Mouse (Mus musculus): Measurements from ENCODE around the gene Gm10340. TPM values are rescaled to one million over a fixed set of nuclear protein-coding genes. Genes with fewer than 3 reads are reported as not detected.
"Not testable (repeated sequence)": the region's sequence is repeated elsewhere in the genome, so short reads cannot be mapped to it uniquely, and the experiment has no call there.

Gm10340 gene
- not detected in 2 replicates for polyA plus RNA-seq (2014; fragmentation: Nextera tagmentation; extraction: Ambion mirVana)

GRCm38 (mm10) chr14:3133697-3134096 lies at the start of gene Gm10340:
Gene Gm10340 (plus strand): TSS chr14:3133997.
- H3K4me3 ChIP-seq (ENCODE audit: low read depth, low read length); H3K36me3 ChIP-seq (ENCODE audit: control insufficient read depth, insufficient read depth, low read length); ATAC-seq (ENCODE audit: low FRiP score); DNase-seq (ENCODE audit: low spot score); H3K4me2 ChIP-seq (replicated peaks; ENCODE audit: low read depth, low read length); H3K27me3 ChIP-seq (ENCODE audit: control insufficient read depth, insufficient read depth, low read length); H3K4me1 ChIP-seq (replicated peaks; ENCODE audit: control insufficient read depth, insufficient read depth, low read length); H3K9me3 ChIP-seq (ENCODE audit: control insufficient read depth, low read length); H3K9ac ChIP-seq (ENCODE audit: low read depth, low read length); H3K27ac ChIP-seq (ENCODE audit: low read depth, low read length): not testable (repeated sequence)
- WGBS: 89% methylated on average over 2 of the region's 3 CpGs

GRCm38 (mm10) chr14:3116051-3116450 lies 17.7 kb upstream of the Gm10340 start:
- H3K9ac ChIP-seq (ENCODE audit: low read depth, low read length); H3K36me3 ChIP-seq (ENCODE audit: control insufficient read depth, insufficient read depth, low read length); H3K9me3 ChIP-seq (ENCODE audit: control insufficient read depth, low read length); H3K4me2 ChIP-seq (replicated peaks; ENCODE audit: low read depth, low read length); H3K4me1 ChIP-seq (replicated peaks; ENCODE audit: control insufficient read depth, insufficient read depth, low read length); H3K4me3 ChIP-seq (ENCODE audit: low read depth, low read length); DNase-seq (ENCODE audit: low spot score); ATAC-seq (ENCODE audit: low FRiP score); H3K27me3 ChIP-seq (ENCODE audit: control insufficient read depth, insufficient read depth, low read length); H3K27ac ChIP-seq (ENCODE audit: low read depth, low read length): not testable (repeated sequence)
- 89% methylated on average over 13 of the region's 25 CpGs for WGBS

- not testable (repeated sequence) for H3K4me2 ChIP-seq (replicated peaks; ENCODE audit: low read depth, low read length); H3K9me3 ChIP-seq (ENCODE audit: control insufficient read depth, low read length); ATAC-seq (ENCODE audit: low FRiP score); H3K4me3 ChIP-seq (ENCODE audit: low read depth, low read length); H3K9ac ChIP-seq (ENCODE audit: low read depth, low read length); H3K27ac ChIP-seq (ENCODE audit: low read depth, low read length); H3K4me1 ChIP-seq (replicated peaks; ENCODE audit: control insufficient read depth, insufficient read depth, low read length); DNase-seq (ENCODE audit: low spot score); H3K27me3 ChIP-seq (ENCODE audit: control insufficient read depth, insufficient read depth, low read length); H3K36me3 ChIP-seq (ENCODE audit: control insufficient read depth, insufficient read depth, low read length)
- no CpG with 5 or more reads among the region's 2 CpGs for WGBS
These were observed 54.2 kb downstream of the Gm10340 start, which contains the start of gene Gm5795 for GRCm38 (mm10) chr14:3187955-3188354. Gene Gm5795 (plus strand): TSS chr14:3188255.

Other genes with a start within 250 kb of the Gm10340 start
- gene Gm2888, start 104.0 kb upstream of the Gm10340 start, polyA plus RNA-seq (2014; fragmentation: Nextera tagmentation; extraction: Ambion mirVana): not detected in 2 replicates
- gene Gm2897, start 84.7 kb upstream of the Gm10340 start, polyA plus RNA-seq (2014; fragmentation: Nextera tagmentation; extraction: Ambion mirVana): 5.2 and 6.0 TPM in 2 replicates
- gene Gm5795, start 54.3 kb downstream of the Gm10340 start, polyA plus RNA-seq (2014; fragmentation: Nextera tagmentation; extraction: Ambion mirVana): 0.29 TPM in 1 of 2 replicates, not detected in the other
- 7.7 and 11.1 TPM in 2 replicates for gene D830030K20Rik, start 74.5 kb downstream of the Gm10340 start, polyA plus RNA-seq (2014; fragmentation: Nextera tagmentation; extraction: Ambion mirVana)
- gene Gm2956, start 198.6 kb downstream of the Gm10340 start, polyA plus RNA-seq (2014; fragmentation: Nextera tagmentation; extraction: Ambion mirVana): not detected in 2 replicates

Data from hindbrain, embryonic 11.5 days (tissue).